Mouse (Mus musculus) kidney, adult 11 months (tissue): ENCODE results near the gene Ccdc85c.

ENCODE experiments used
- DNase-seq: peaks from one replicate; pipeline ENCODE4 v3.0.0; 2022

Ccdc85c gene

GRCm38 (mm10) chr12:108267653-108268052, 7.6 kb downstream of the Ccdc85c start:
- no peak for DNase-seq

- no peak for DNase-seq
These were observed 9.2 kb downstream of the Ccdc85c start for GRCm38 (mm10) chr12:108265831-108266619.

- no peak for DNase-seq
These were observed 10.3 kb downstream of the Ccdc85c start for GRCm38 (mm10) chr12:108264918-108265317.

- DNase-seq, result no peak
These were observed 14.3 kb downstream of the Ccdc85c start for GRCm38 (mm10) chr12:108260950-108261349.

GRCm38 (mm10) chr12:108259322-108260049, 15.7 kb downstream of the Ccdc85c start:
- DNase-seq, result no peak

- peak; percentile 67 for DNase-seq
These were observed 18.5 kb downstream of the Ccdc85c start for GRCm38 (mm10) chr12:108256734-108257133.

- no peak for DNase-seq
These were observed 19.3 kb downstream of the Ccdc85c start for GRCm38 (mm10) chr12:108255960-108256359.

- DNase-seq, result peak; percentile 57
These were observed 19.7 kb downstream of the Ccdc85c start for GRCm38 (mm10) chr12:108255511-108255919.

GRCm38 (mm10) chr12:108253042-108253441, 22.2 kb downstream of the Ccdc85c start:
- no peak for DNase-seq

- no peak for DNase-seq
These were observed 23.2 kb downstream of the Ccdc85c start for GRCm38 (mm10) chr12:108251825-108252542.

GRCm38 (mm10) chr12:108251034-108251792, 24.0 kb downstream of the Ccdc85c start:
- DNase-seq, result no peak

- DNase-seq, result peak; percentile 90
These were observed 25.7 kb downstream of the Ccdc85c start for GRCm38 (mm10) chr12:108249522-108249921.

- no peak for DNase-seq
These were observed 26.2 kb downstream of the Ccdc85c start for GRCm38 (mm10) chr12:108249019-108249418.

- no peak for DNase-seq
These were observed 28.3 kb downstream of the Ccdc85c start for GRCm38 (mm10) chr12:108246759-108247500.

- DNase-seq, result no peak
These were observed 29.6 kb downstream of the Ccdc85c start for GRCm38 (mm10) chr12:108245579-108245978.

- peak; percentile 85 for DNase-seq
These were observed 30.4 kb downstream of the Ccdc85c start for GRCm38 (mm10) chr12:108244778-108245177.

GRCm38 (mm10) chr12:108242243-108242745, 32.9 kb downstream of the Ccdc85c start:
- no peak for DNase-seq

GRCm38 (mm10) chr12:108241626-108242025, 33.6 kb downstream of the Ccdc85c start:
- DNase-seq, result no peak

GRCm38 (mm10) chr12:108240953-108241588, 34.2 kb downstream of the Ccdc85c start:
- DNase-seq, result no peak

- DNase-seq, result no peak
These were observed 34.8 kb downstream of the Ccdc85c start for GRCm38 (mm10) chr12:108240401-108240890.

GRCm38 (mm10) chr12:108239441-108239840, 35.8 kb downstream of the Ccdc85c start:
- peak; percentile 87 for DNase-seq
